Mouse (Mus musculus) testis, postnatal 10 days (tissue): ENCODE data around the gene Gm21518.
"Not testable (repeated sequence)": the region's sequence is repeated elsewhere in the genome, so short reads cannot be mapped to it uniquely, and the experiment has no call there.

Experiments used
- DNase-seq: peaks from one replicate; pipeline ENCODE4 v3.0.0; 2021; ENCODE audit warnings: low spot score

The Gm21518 gene

GRCm38 (mm10) chrY:62190566-62190965 lies at the start of gene Gm21518:
Gene Gm21518, plus strand, starts transcription at chrY:62190866.
- DNase-seq, result not testable (repeated sequence)
